In genomic region chr12:106993011-106993410, GRCm38 (mm10) we compare ENCODE assay signal across 23 mouse cellular contexts.
DNase-seq lines count a peak whose midpoint lies in the region; ATAC-seq lines count a peak whose summit lies in the region.
"Had no signal": no experiment of that assay in that cellular context is flagged by ENCODE, and none has a peak within 500 bp of the region (broad histone marks: within the 10 kb centered on the region; RNA-seq: fewer than 3 reads in every experiment).

No protein-coding gene starts in this region.

- no peak overlapping the region for H3K4me3 ChIP-seq in kidney, embryonic 14.5 days (ENCODE audit: low read length)
- H3K4me3 ChIP-seq: embryonic facial prominence, embryonic 10.5 days; forebrain, embryonic 13.5 days; heart, embryonic 10.5 days; hindbrain, embryonic 12.5 days had no signal

- H3K9me3 ChIP-seq in kidney, embryonic 14.5 days (ENCODE audit: control insufficient read depth, low read length): no peaks in the 10 kb centered on the region
- H3K9me3 ChIP-seq: embryonic facial prominence, embryonic 10.5 days; forebrain, embryonic 13.5 days; heart, embryonic 10.5 days; hindbrain, embryonic 12.5 days had no signal

- H3K4me2 ChIP-seq in kidney, embryonic 14.5 days (replicated peaks; ENCODE audit: low read depth, low read length): no peak overlapping the region
- H3K4me2 ChIP-seq: forebrain, embryonic 13.5 days; hindbrain, embryonic 12.5 days had no signal

- 68% methylated on average over 4 of the region's 4 CpGs for WGBS in kidney, embryonic 14.5 days

- no peaks in the 10 kb centered on the region for H3K27me3 ChIP-seq in kidney, embryonic 14.5 days (ENCODE audit: control insufficient read depth, insufficient read depth, low read length)
- H3K27me3 ChIP-seq: forebrain, embryonic 13.5 days; hindbrain, embryonic 12.5 days had no signal

- no peak overlapping the region for H3K27ac ChIP-seq in kidney, embryonic 14.5 days (ENCODE audit: low read depth, low read length)
- H3K27ac ChIP-seq: embryonic facial prominence, embryonic 10.5 days; forebrain, embryonic 13.5 days; heart, embryonic 10.5 days; hindbrain, embryonic 12.5 days had no signal

- no peak for ATAC-seq in kidney, embryonic 14.5 days (ENCODE audit: low FRiP score, low TSS enrichment)
- ATAC-seq: CD4-positive, CD25-positive, alpha-beta regulatory T cell, adult 4 months; forebrain, embryonic 13.5 days; hindbrain, embryonic 16.5 days had no signal

- peak; percentile 12 for DNase-seq in adrenal gland, postnatal 10 days
- DNase-seq in adrenal gland, adult 8-10 months: no peak
- DNase-seq in kidney, adult 18-20 months: peak; percentile 19
- peak; percentile 23 for DNase-seq in induced T-regulatory cell, adult 2 months (ENCODE audit: low read depth)
- peak; percentile 22 for DNase-seq in kidney, postnatal 14 days
- no peak for DNase-seq in gastrocnemius, adult 8-10 months (ENCODE audit: low spot score in 2 of 2)
- no peak for DNase-seq in layer of hippocampus, adult 18-20 months (ENCODE audit: low spot score in 2 of 2)
- DNase-seq: adrenal gland, postnatal 25 days; B cell, adult 2 months; cerebellum, adult 2 months; cerebellum, postnatal 25 days; gastrocnemius, postnatal 10 days; heart, adult 18-20 months; heart, postnatal 10 days; heart, postnatal 4 days had no signal

- no peaks in the 10 kb centered on the region for H3K36me3 ChIP-seq in kidney, embryonic 14.5 days (ENCODE audit: control insufficient read depth, insufficient read depth, low read length)
- H3K36me3 ChIP-seq: embryonic facial prominence, embryonic 10.5 days; G1E; heart, embryonic 10.5 days; hindbrain, embryonic 12.5 days had no signal

- H3K4me1 ChIP-seq in kidney, embryonic 14.5 days (ENCODE audit: control insufficient read depth, insufficient read depth, low read length): no peaks in the 10 kb centered on the region
- H3K4me1 ChIP-seq: embryonic facial prominence, embryonic 10.5 days; forebrain, embryonic 13.5 days; heart, embryonic 10.5 days; hindbrain, embryonic 12.5 days had no signal

- H3K9ac ChIP-seq in kidney, embryonic 14.5 days (ENCODE audit: low read depth, low read length): no peak overlapping the region
- H3K9ac ChIP-seq: forebrain, embryonic 13.5 days; hindbrain, embryonic 12.5 days had no signal

Comparison
In these comparisons a context has a peak if more than half of its experiments do, and no peak if none do; other contexts are left out.
1. DNase-seq: peak in adrenal gland, postnatal 10 days (single experiment), kidney, adult 18-20 months (single experiment), induced T-regulatory cell, adult 2 months (single experiment) and kidney, postnatal 14 days (single experiment); none in adrenal gland, adult 8-10 months (single experiment), gastrocnemius, adult 8-10 months (0 of 2) and layer of hippocampus, adult 18-20 months (0 of 2).